Mouse (Mus musculus) embryonic facial prominence, embryonic 11.5 days (tissue): ENCODE data around the gene Rpl39. TPM values are rescaled to one million over a fixed set of nuclear protein-coding genes. Genes with fewer than 3 reads are reported as not detected.
A peak's percentile ranks its signal among the peaks of the same experiment; 100 is the strongest.
"Not testable (repeated sequence)": the region's sequence is repeated elsewhere in the genome, so short reads cannot be mapped to it uniquely, and the experiment has no call there.

ENCODE experiments used
- ATAC-seq: fragments of 200-750 bp; cut with Nextera tagmentation; replicated peaks from 2 replicates; pipeline ENCODE4 v1.8.0; 2017; ENCODE audit warnings: low read depth; ENCODE audit not compliant: insufficient number of reproducible peaks, low FRiP score, low TSS enrichment
- DNase-seq: peaks from one replicate; pipeline ENCODE4 v3.0.0-alpha.2; 2015; ENCODE audit warnings: low spot score
- H3K27ac ChIP-seq: fragments of 300-500 bp; sonication (generic); replicated peaks from 2 replicates; pipeline ENCODE4 v1.5.1; 2014; ENCODE audit warnings: mild to moderate bottlenecking, low read depth, low read length, control low read depth
- H3K27me3 ChIP-seq: fragments of 300-500 bp; sonication (generic); 2 replicates; pipeline ENCODE4 v1.6.1; 2014; ENCODE audit warnings: mild to moderate bottlenecking, low read length, moderate library complexity, mixed read lengths; ENCODE audit not compliant: control insufficient read depth, insufficient read depth
- H3K36me3 ChIP-seq: fragments of 300-500 bp; sonication (generic); replicated peaks from 2 replicates; pipeline ENCODE4 v1.6.1; 2014; ENCODE audit warnings: low read depth, mild to moderate bottlenecking, low read length, moderate library complexity, mixed read lengths; ENCODE audit not compliant: control insufficient read depth, insufficient read depth
- H3K4me1 ChIP-seq: fragments of 300-500 bp; sonication (generic); 2 replicates; pipeline ENCODE4 v1.6.1; 2014; ENCODE audit warnings: low read length, mixed read lengths; ENCODE audit not compliant: control insufficient read depth, insufficient read depth
- H3K4me2 ChIP-seq: fragments of 300-500 bp; sonication (generic); 2 replicates; pipeline ENCODE4 v1.6.1; 2014; ENCODE audit warnings: low read depth, mild to moderate bottlenecking, control low read depth, low read length, moderate library complexity
- H3K4me3 ChIP-seq: fragments of 300-500 bp; sonication (generic); 2 replicates; pipeline ENCODE4 v1.5.1; 2014; ENCODE audit warnings: low read depth, low read length, control low read depth
- H3K9ac ChIP-seq: fragments of 300-500 bp; sonication (generic); replicated peaks from 2 replicates; pipeline ENCODE4 v1.6.1; 2014; ENCODE audit warnings: mild to moderate bottlenecking, control low read depth, low read length
- H3K9me3 ChIP-seq: fragments of 300-500 bp; sonication (generic); replicated peaks from 2 replicates; pipeline ENCODE4 v1.6.1; 2016; ENCODE audit warnings: mild to moderate bottlenecking, low read length, inconsistent platforms, mixed read lengths; ENCODE audit not compliant: control insufficient read depth
- whole genome bisulfite sequencing: fragments of 180-500 bp; shearing (Covaris S2); extraction: QIAGEN DNeasy Blood & Tissue Kit; methylation state at CpG from one replicate; pipeline ENCODE4 v1.1.7; 2014; 5-methylcytosine and 5-hydroxymethylcytosine counted together
- polyA plus RNA-seq: library from polyadenylated mRNA; unstranded; fragments of >200 nt; fragmentation: Nextera tagmentation; extraction: Ambion mirVana; gene quantifications from 2 replicates; pipeline ENCODE4 v1.2.1, GENCODE M21; 2014

Gene Rpl39
- polyA plus RNA-seq, 1 experiment from 2014 or later, result 510 TPM

GRCm38 (mm10) chrX:37081194-37081593 lies 4.0 kb downstream of the Rpl39 start:
- Histone ChIP-seq H3K36me3 (no peaks in the 10 kb centered on the region), H3K4me2 (no peak overlapping the region), H3K9me3 (no peaks in the 10 kb centered on the region), H3K4me1 (no peaks in the 10 kb centered on the region), H3K4me3 (no peak overlapping the region), H3K27me3 (no peaks in the 10 kb centered on the region), H3K9ac (no peak overlapping the region), H3K27ac (no peak overlapping the region)
- DNase-seq (no peak), ATAC-seq (no peak)
- WGBS, result 63% methylated on average over 6 of the region's 6 CpGs

- H3K27me3 ChIP-seq, H3K9me3 ChIP-seq, H3K36me3 ChIP-seq, H3K4me1 ChIP-seq, H3K27ac ChIP-seq, H3K4me2 ChIP-seq, DNase-seq, H3K4me3 ChIP-seq, ATAC-seq, H3K9ac ChIP-seq: not testable (repeated sequence)
- WGBS, result 80% methylated on average over 3 of the region's 4 CpGs
Observed at GRCm38 (mm10) chrX:37080345-37080744, 4.9 kb downstream of the Rpl39 start.

GRCm38 (mm10) chrX:37076651-37077050 lies 8.6 kb downstream of the Rpl39 start:
- no peak overlapping the region for H3K4me3 ChIP-seq
- 80% methylated on average over 8 of the region's 8 CpGs for WGBS
- H3K36me3 ChIP-seq, result no peaks in the 10 kb centered on the region
- no peaks in the 10 kb centered on the region for H3K4me1 ChIP-seq
- H3K4me2 ChIP-seq, result no peak overlapping the region
- no peaks in the 10 kb centered on the region for H3K27me3 ChIP-seq
- DNase-seq, result no peak
- H3K27ac ChIP-seq, result no peak overlapping the region
- H3K9me3 ChIP-seq, result no peaks in the 10 kb centered on the region
- no peak for ATAC-seq
- H3K9ac ChIP-seq, result no peak overlapping the region

- H3K9ac ChIP-seq, result no peak overlapping the region
- H3K27me3 ChIP-seq, result no peaks in the 10 kb centered on the region
- H3K4me3 ChIP-seq, result no peak overlapping the region
- no peaks in the 10 kb centered on the region for H3K4me1 ChIP-seq
- H3K4me2 ChIP-seq, result no peak overlapping the region
- no peak overlapping the region for H3K27ac ChIP-seq
- 31% methylated on average over 9 of the region's 9 CpGs for WGBS
- H3K36me3 ChIP-seq, result no peaks in the 10 kb centered on the region
- DNase-seq, result peak; percentile 76
- ATAC-seq, result no peak
- no peaks in the 10 kb centered on the region for H3K9me3 ChIP-seq
Observed at GRCm38 (mm10) chrX:37074262-37074892, 10.8 kb downstream of the Rpl39 start.

- H3K27ac ChIP-seq, result no peak overlapping the region
- H3K27me3 ChIP-seq, result no peaks in the 10 kb centered on the region
- no peak overlapping the region for H3K9ac ChIP-seq
- H3K4me2 ChIP-seq, result no peak overlapping the region
- ATAC-seq (no peak), DNase-seq (no peak)
- H3K4me1 ChIP-seq, result no peaks in the 10 kb centered on the region
- no peak overlapping the region for H3K4me3 ChIP-seq
- no peaks in the 10 kb centered on the region for H3K36me3 ChIP-seq
- H3K9me3 ChIP-seq, result no peaks in the 10 kb centered on the region
- 89% methylated on average over 5 of the region's 5 CpGs for WGBS
Observed at GRCm38 (mm10) chrX:37068766-37069165, 16.4 kb downstream of the Rpl39 start.

- ATAC-seq (no peak), DNase-seq (no peak)
- H3K9ac ChIP-seq, result no peak overlapping the region
- no peak overlapping the region for H3K27ac ChIP-seq
- no peak overlapping the region for H3K4me3 ChIP-seq
- H3K27me3 ChIP-seq, result no peaks in the 10 kb centered on the region
- no peaks in the 10 kb centered on the region for H3K9me3 ChIP-seq
- no peaks in the 10 kb centered on the region for H3K4me1 ChIP-seq
- no peaks in the 10 kb centered on the region for H3K36me3 ChIP-seq
- no peak overlapping the region for H3K4me2 ChIP-seq
- WGBS, result 84% methylated on average over 3 of the region's 3 CpGs
Observed at GRCm38 (mm10) chrX:37067299-37067698, 17.9 kb downstream of the Rpl39 start.

- H3K27me3 ChIP-seq, result no peaks in the 10 kb centered on the region
- WGBS, result 78% methylated on average over 9 of the region's 9 CpGs
- H3K27ac ChIP-seq, result no peak overlapping the region
- ATAC-seq, result no peak
- DNase-seq, result no peak
- H3K9me3 ChIP-seq, result no peaks in the 10 kb centered on the region
- H3K4me2 ChIP-seq, result no peak overlapping the region
- H3K9ac ChIP-seq, result no peak overlapping the region
- no peaks in the 10 kb centered on the region for H3K4me1 ChIP-seq
- no peak overlapping the region for H3K4me3 ChIP-seq
- H3K36me3 ChIP-seq, result no peaks in the 10 kb centered on the region
Observed at GRCm38 (mm10) chrX:37063902-37064301, 21.3 kb downstream of the Rpl39 start.

- ATAC-seq (no peak), DNase-seq (no peak)
- Histone ChIP-seq H3K4me1 (peaks cover 3% of the 10 kb centered on the region; the same call in 1 of the 2 replicates), H3K4me2 (peak overlapping the region; percentile 46), H3K9ac (no peak overlapping the region), H3K27ac (no peak overlapping the region), H3K36me3 (no peaks in the 10 kb centered on the region), H3K4me3 (peak overlapping the region; percentile 21), H3K9me3 (no peaks in the 10 kb centered on the region), H3K27me3 (peaks cover 28% of the 10 kb centered on the region)
- WGBS, result 14% methylated on average over 67 of the region's 70 CpGs
Observed at GRCm38 (mm10) chrX:37048890-37049823, 36.0 kb downstream of the Rpl39 start.
